Mouse (Mus musculus): ENCODE data around the gene Mrrf. TPM values are rescaled to one million over a fixed set of nuclear protein-coding genes. Genes with fewer than 3 reads are reported as not detected.

The Mrrf gene
- polyA plus RNA-seq, 1 experiment from 2014 or later: 23.2 TPM

Other genes starting within 250 kb of the Mrrf start
- gene Ttll11, start 156.5 kb upstream of the Mrrf start, polyA plus RNA-seq (2016; fragmentation: Nextera tagmentation; extraction: Ambion mirVana): 2.9 and 3.8 TPM in 2 replicates
- 161 and 169 TPM in 2 replicates for gene Ndufa8, start 87.0 kb upstream of the Mrrf start, polyA plus RNA-seq (2016; fragmentation: Nextera tagmentation; extraction: Ambion mirVana)
- gene Morn5, start 86.9 kb upstream of the Mrrf start, polyA plus RNA-seq (2016; fragmentation: Nextera tagmentation; extraction: Ambion mirVana): 0.69 and 1.3 TPM in 2 replicates
- gene Lhx6, start 31.0 kb upstream of the Mrrf start, polyA plus RNA-seq (2016; fragmentation: Nextera tagmentation; extraction: Ambion mirVana): 21.9 and 34.2 TPM in 2 replicates
- gene Rbm18, start 384 bp downstream of the Mrrf start, polyA plus RNA-seq (2016; fragmentation: Nextera tagmentation; extraction: Ambion mirVana): 113 and 121 TPM in 2 replicates
- gene Ptgs1, start 94.0 kb downstream of the Mrrf start, polyA plus RNA-seq (2016; fragmentation: Nextera tagmentation; extraction: Ambion mirVana): 2.5 and 3.7 TPM in 2 replicates
- gene Olfr338, start 237.1 kb downstream of the Mrrf start, polyA plus RNA-seq (2016; fragmentation: Nextera tagmentation; extraction: Ambion mirVana): not detected in 2 replicates